Mouse (Mus musculus) heart, adult 9 months (tissue): ENCODE data around the gene Etv4.

Experiments used
- DNase-seq, 2 experiments: peaks; one replicate each; pipeline ENCODE4 v3.0.0; 2022; ENCODE audit warnings: low spot score in 2 of 2

Gene Etv4

GRCm38 (mm10) chr11:101785143-101785851, at the start of gene Etv4:
Gene Etv4, minus strand, starts transcription at chr11:101785371.
- DNase-seq = peak; percentile 79 to 85

- DNase-seq = peak; percentile 54 to 71
Measured at GRCm38 (mm10) chr11:101832001-101832400, 46.8 kb upstream of the Etv4 start.

GRCm38 (mm10) chr11:101830616-101831015, 45.4 kb upstream of the Etv4 start:
- DNase-seq = no peak

GRCm38 (mm10) chr11:101830112-101830511, 44.9 kb upstream of the Etv4 start:
- peak; percentile 77 to 81 for DNase-seq

GRCm38 (mm10) chr11:101828718-101829117, 43.5 kb upstream of the Etv4 start:
- DNase-seq = no peak

- DNase-seq = no peak
Measured at GRCm38 (mm10) chr11:101823210-101823609, 38.0 kb upstream of the Etv4 start.

GRCm38 (mm10) chr11:101820899-101821298, 35.7 kb upstream of the Etv4 start:
- peak; percentile 72 to 86 for DNase-seq

- no peak for DNase-seq
Measured at GRCm38 (mm10) chr11:101819853-101820252, 34.7 kb upstream of the Etv4 start.

GRCm38 (mm10) chr11:101815103-101816085, 30.2 kb upstream of the Etv4 start:
- no peak for DNase-seq

- DNase-seq = peak; percentile 51 to 67
Measured at GRCm38 (mm10) chr11:101814375-101815102, 29.4 kb upstream of the Etv4 start.

GRCm38 (mm10) chr11:101813259-101813658, 28.1 kb upstream of the Etv4 start:
- peak; percentile 41 to 77 for DNase-seq

GRCm38 (mm10) chr11:101809060-101809828, 24.1 kb upstream of the Etv4 start:
- no peak for DNase-seq

- DNase-seq = no peak
Measured at GRCm38 (mm10) chr11:101807266-101807665, 22.1 kb upstream of the Etv4 start.

GRCm38 (mm10) chr11:101806741-101807140, 21.6 kb upstream of the Etv4 start:
- DNase-seq = no peak

- DNase-seq = no peak
Measured at GRCm38 (mm10) chr11:101805113-101805704, 20.0 kb upstream of the Etv4 start.

GRCm38 (mm10) chr11:101801386-101801785, 16.2 kb upstream of the Etv4 start:
- no peak for DNase-seq

- DNase-seq = no peak
Measured at GRCm38 (mm10) chr11:101798083-101798482, 12.9 kb upstream of the Etv4 start.

GRCm38 (mm10) chr11:101797355-101797754, 12.2 kb upstream of the Etv4 start:
- no peak for DNase-seq

- peak in 1 of 2 experiments; percentile 34 for DNase-seq
Measured at GRCm38 (mm10) chr11:101790811-101791526, 5.8 kb upstream of the Etv4 start.

GRCm38 (mm10) chr11:101787432-101787831, 2.3 kb upstream of the Etv4 start:
- DNase-seq = no peak
